Mouse (Mus musculus) right cerebral cortex, adult 2 months (tissue): ENCODE measurements around the gene Gm4792.

ENCODE experiments used
- DNase-seq, 2 experiments: peaks; one replicate each; pipeline ENCODE4 v3.0.0; 2021 to 2022; ENCODE audit warnings: low spot score in 2 of 2

Gm4792 gene

DNA sequence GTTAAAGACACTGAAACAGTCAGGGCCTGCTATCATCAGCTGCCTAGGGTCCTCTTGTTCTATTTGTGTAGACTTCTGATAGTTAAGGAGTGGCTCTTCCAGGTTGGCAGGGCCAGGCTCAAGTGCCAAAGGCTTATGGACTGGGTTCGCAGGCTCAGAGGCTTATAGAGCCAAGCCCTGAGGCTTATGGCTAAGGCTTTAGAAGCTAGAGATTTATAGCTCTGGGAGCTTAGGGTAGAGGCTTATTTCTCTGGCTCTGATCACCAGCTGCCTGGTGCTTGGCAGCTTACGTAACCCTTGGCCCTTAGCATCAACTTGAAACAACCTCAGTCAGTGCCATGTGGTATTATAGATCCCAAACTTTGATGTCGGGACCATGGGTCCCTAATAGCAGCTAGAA lies at the start of gene Gm4792:
Gene Gm4792, minus strand, starts transcription at position 233 of the 400 bp plus-strand sequence.
- no peak for DNase-seq

DNA sequence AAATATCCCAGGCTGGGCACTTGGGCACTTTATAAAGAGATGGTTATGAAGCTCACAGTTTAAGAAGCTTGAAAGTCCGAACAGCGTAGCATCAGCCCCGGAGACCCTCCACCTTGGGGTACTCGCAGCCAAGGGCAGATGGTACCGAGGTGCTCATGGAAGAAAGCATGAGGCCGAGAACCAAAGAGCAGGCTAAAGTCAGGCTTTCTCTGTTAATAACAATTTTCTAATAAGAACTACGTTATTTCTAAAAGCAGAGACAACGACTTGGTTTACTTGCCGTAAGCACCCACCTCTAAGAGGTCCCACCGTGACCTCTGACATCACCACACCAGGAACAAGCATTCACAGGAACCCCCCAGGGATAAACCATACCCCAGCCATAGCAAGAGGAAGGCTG lies 49.5 kb upstream of the Gm4792 start:
- no peak for DNase-seq

DNA sequence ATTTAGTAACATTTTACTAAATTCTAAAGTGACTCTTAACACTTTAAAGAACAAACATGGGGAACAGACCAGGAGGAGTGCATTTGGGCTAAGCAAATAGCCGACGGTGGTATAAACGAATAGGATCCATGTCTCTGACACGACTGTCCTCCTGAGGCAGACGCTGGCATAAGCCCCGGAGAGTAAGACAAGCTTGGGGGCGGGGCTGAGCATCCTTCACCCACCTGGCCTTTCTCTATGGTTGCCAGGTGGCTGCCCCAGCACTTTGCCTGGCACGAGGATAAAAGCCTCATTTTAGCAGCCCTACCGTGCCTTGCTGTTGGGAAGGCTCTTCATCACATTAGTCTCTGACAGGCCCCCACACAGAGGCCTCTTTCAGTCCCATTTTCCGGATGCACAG lies 48.8 kb upstream of the Gm4792 start:
- no peak for DNase-seq

DNA sequence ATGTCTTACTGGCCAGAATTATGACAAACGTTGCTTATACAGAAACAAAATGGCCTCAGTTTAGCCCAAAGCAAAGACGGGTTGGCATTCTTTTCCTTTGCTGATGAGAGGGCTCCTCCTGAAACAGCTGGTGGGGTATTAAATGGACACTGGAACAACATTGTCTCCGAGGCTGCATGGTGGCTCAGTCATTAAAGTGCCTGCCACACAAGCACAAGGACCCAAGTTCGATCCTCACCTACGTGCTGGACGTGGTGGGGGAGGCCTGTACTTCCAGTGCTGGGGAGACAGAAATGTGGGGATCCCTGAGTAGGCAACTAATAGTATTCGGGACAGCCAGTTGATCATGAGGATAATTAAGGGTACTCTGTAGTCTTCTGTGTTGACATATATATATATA lies 48.1 kb upstream of the Gm4792 start:
- no peak for DNase-seq

DNA sequence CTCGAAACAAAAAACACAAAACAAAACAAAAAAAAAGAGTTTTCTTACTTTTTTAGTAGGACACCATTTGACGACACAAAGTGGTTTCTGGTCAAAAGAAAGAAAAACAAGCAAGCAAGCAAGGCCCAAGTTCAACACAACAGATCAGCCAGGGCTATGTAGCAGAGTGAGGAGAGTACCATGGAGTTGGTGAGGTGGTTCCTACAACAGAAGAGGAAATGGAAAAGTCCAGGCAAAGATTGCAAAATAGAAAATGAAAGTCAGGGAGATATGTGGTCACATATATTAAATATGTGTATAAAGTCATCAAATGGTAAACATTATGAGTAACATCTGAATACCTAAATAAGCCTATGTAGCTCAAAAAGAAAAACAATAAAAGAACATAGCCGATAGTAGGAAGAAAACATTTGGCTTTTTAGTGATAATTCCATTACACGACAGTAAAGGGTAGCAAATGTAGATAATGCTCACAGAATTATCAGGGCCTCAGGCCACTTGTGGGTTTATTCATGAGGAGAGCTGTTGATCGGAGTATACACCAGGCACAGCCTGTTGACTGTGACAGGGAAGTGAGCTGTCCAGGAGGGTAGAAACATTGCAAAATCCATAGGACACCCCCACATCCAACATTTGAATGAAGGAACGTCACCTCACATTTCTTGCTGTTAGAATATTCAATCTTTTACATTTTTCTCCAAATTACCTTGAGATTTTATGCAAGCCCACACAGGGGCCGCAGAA lies 47.2 kb upstream of the Gm4792 start:
- no peak for DNase-seq

DNA sequence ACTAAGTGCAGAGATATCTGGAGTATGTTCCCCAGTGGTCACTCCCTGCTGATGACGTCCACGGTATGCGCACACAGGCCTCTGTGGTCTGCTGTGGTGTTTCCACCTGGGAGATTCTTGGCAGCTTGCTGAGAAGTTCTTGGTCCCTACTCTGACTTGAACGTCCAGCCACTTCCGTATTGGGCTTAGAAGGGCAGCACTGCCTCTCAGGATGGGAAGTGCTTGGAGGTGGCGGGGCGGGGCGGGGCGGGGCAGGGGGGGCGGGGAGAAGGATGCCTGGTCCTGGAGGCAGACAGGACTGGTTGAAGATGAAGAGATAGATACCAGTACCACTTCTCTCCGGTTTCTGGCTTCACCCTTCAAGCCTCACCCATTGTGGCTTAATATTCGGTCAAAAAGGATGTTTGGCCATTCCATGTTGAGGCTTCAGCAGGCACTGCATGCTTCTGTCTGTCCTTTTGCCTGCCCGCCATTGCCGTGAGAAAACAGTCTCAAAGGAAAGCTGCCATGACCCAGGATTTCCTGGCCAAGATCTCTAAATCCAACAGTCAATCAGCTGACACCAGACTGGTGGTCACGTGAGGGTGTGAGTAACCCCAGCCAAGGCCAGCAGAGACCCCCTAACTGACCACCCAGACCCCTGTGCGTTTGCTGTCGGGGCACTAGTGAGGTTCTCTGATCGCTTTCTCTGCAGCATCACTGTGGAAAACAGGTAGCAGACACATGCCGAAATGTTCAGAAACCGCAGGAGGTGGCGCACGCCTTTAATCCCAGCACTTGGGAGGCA lies 46.3 kb upstream of the Gm4792 start:
- DNase-seq: no peak

DNA sequence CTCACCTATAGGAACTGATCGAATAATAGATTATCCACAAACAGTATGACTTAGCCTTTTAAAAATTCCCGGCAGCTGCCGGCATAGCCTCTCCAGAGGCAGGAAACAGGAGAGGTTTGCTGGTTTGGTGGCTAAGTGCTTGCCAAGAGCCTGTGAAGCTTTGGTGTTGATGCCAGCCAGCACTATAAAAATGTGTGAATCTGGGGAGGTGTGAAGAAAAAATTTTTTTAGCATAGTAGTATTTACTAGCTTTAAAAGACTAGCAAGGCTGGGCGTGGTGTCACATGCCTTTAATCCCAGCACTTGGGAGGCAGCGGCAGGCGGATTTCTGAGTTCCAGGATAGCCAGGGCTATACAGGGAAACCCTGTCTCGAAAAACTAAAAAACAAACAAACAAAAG lies 45.1 kb upstream of the Gm4792 start:
- peak in 1 of 2 experiments; percentile 26 for DNase-seq

DNA sequence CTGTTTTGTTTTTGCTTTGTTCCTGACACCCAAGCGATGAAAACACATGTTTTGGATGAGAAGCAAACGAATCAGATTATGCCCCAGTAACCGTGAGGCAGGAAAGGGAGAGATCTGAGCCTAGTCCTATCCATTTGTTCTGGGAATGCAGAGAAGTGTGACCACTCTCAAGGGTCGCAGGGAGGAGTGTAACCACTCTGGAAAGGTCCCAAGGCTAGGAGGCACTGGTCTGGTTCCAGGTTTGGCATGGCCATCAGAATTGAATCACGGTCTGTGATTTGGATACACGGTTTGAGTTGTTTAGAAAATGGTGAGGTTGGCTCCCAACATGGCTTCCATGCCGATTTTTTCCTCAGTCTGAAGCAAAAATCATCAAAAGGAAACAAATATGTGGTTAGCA lies 43.8 kb upstream of the Gm4792 start:
- no peak for DNase-seq

DNA sequence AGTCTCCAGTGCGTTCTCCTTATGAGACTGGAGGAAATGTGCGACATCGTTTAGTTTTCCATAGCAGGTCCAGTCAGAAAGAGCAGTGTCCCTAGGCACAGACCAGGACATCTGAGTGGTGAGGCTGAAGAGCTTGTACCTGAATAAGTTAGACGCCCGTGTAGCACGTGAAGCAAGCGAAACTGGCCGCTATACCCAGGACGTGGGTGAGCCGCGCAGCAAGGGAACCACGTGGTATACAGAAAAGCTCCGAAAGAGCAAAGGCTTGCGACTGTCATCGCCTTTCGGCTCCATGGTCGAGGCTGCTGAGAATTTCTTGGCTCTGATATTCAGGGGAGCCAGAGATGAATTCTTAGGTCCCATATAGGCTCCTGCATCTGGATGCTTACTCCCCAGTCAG lies 43.0 kb upstream of the Gm4792 start:
- no peak for DNase-seq

DNA sequence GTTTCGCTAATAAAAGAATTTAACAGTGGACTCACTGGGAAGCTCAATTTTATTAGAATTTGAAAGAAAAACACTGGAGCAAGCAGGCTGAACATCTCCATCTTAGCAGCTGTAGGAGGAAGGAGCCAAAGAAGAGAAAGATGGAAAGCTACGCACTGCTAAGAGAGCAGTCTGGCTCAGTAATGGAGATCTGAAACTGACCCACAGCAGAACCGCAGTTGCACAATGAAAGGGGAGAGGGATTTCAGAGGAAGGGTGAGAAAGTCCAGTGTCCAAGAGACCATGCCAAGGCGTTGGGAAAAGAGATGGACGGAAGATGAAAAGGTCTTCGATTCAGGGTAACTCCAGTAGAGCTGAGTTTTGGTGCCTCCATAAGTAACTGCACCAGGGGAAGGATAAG lies 37.6 kb upstream of the Gm4792 start:
- no peak for DNase-seq

DNA sequence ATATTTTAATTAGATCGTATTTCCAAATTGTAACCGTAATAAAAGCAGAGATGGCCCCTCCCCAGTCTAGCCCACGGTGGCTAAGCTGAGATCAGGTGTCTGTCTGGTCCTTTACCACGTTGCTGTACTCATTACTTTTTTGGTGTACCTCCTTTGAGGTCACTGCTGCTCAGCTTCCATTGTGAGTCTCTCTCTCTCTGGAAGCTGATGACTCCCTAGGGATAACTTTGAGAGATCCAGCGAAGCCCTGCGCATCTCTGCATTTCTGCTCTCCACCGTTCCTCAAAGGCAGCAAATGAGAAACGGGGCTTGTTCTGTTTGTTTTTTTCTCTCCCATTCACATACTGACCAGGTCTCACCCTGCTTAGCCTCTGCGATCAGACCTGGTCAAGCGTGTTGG lies 36.5 kb upstream of the Gm4792 start:
- no peak for DNase-seq

DNA sequence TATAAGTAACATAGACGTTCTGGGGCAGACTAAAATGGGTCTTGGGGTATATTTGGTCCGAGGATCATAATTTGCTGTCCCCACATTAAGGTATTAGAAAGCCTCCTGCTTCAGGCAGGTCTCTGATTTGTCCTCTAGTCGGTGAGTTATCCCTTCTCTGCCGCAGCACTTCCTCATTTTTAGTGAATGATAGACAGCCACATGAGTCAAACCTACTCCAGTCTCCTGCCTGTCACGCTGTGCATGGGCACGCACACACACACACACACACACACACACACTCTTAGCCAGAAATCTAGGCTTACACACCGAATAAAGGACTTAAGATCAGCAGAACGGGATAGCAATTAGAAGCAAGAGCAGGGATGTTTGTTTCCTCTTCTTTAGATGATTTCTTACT lies 34.8 kb upstream of the Gm4792 start:
- DNase-seq: no peak

DNA sequence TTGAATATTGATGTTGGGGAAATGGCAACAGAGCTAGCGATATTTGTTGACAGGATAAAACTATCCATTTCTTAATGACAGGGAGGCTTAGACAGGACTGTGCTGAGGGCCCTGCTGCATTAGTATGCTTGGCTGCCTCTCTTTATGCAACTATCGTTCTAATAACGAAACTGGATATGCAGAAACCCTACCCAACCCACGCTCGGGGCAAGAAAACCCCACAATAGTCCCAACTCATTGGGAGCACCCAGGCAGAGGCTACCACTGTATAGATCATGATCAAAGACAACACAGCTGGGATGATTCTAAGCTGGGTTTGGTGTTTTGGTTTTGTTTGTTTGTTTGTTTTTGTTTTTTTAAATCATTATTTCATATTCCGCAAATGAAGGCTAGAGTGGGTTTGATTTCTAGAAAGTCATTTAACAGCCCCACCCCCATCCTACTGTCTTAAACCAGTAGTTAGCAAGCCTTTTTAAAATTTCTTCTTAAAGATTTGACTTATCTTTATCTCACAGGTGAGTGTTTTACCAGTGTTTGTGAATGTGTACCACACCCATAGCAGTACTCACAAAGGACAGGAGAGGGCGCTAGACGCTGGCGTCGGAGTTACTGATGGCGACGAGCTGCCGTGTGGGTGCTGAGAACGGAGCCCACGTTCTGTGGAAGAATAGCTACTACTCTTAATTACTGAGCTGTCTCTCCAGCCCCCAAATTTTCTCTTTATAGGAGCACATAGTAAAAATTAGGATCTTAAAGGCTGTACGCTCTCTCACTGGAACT lies 34.0 kb upstream of the Gm4792 start:
- DNase-seq: no peak

DNA sequence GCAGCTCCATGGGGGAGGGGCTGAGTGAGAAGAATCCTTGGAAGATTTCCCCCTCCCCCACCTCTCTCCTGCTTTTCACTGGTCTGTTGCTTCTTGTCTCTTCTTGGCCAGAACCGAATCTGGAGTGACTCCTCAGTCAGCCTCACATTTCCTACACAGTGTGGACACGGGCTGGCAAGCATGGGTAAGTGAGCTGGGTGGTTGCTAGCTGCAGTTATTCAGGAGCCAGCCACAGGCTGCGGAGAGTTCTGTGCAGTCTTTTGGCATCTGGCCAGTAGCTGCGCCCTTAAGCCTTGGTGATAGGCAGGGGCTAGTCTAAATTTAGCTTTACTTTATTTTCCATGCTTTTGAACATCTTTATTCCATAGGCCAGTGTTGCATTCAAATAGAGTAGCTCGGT lies 31.5 kb upstream of the Gm4792 start:
- no peak for DNase-seq

DNA sequence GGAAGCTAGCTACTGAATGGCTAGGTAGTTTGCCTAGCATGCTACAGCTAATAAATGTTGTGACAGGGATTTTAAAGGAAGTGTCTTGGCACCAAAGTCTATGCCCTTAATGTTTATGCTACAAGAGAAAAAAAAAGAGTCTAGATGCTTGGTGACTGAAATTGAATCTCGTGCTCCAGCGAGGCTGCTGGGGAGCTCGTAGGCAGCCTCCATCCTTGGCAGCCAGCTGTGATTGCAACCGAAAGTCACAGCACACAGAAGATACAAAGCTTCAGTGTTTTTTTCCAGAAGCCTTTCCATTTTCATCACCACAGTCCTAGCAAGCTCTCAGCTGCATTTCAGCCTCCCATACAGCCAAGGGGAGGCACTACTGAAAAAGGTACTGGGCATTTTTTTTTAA lies 20.1 kb upstream of the Gm4792 start:
- DNase-seq: peak in 1 of 2 experiments; percentile 20

DNA sequence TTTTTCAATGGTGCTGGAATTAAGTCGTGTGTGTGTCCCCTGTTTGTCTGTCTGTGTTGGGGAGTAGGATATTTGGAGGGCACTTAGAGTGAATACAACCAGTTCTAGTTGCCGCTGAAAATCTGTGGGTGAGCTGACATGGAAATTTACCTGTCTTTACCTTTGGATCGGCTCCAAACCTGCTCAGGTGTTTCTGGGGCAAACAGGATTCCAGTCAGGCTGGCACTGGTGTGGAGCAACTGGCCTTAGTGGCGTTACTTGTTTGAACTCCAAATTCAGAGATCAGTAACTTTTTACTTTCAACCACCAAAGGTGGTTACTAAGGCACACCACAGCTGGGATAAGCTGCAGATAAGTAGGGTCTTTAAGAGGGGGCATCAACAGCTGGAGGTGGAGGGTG lies 14.6 kb upstream of the Gm4792 start:
- DNase-seq: no peak

DNA sequence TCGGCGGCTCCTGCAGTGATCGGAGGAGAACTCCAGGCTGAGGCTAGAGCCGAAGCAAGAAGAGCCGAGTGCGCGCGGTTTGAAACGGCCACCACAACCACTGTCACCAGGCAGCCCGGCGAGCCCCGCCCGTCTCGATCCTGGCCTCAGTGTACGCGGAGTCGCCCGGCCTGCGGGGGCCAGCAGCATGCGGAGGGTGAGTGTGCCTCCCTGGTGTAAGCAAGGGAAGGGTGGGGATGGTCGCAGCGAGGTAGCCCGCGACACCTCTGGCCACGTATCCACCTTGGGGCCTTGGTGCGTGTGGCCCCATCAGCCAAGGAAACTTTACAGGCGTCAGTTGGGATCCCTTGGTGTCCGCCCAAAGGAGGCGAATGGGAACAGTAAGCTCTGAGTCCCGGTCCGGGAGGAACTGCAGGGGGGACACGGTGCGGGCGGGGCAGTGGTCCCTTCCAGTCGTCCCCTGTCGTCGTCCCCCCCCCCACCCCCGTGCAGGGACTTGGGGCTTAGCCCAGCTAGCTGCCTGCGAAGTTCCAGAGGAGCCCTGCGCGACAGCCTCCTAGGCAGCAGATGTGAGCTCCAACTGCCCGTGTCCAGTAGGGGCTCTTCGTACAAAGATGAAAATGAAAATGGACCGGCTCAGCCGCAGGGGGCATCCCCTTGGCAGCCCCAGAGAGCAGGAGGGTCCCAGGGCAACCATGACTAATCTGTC lies 13.7 kb upstream of the Gm4792 start:
- peak in 1 of 2 experiments; percentile 20 for DNase-seq

DNA sequence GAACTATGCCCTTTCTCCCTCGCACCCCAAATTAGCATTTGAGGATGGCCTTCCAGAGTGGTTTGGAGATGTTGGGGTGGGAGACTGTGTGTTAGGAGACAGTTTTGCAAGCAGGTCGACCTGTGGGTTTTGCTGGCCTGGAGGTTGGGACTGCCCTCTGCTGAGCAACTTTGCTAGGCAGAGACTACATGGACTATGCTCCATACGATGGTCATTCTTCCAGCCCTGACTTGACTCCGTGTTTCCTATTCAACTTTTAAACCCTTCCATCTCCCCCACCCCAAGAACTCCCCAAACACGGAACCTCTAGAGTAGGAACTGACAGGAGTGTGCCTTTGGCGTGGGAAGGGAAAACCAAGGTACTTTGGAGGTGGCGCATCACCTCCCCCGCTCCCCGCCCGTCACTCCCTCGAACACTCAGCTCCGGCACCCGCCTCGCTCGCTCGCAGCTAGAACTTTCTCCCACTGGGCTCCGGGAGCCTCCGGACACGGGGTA lies 13.1 kb upstream of the Gm4792 start, which contains the start of gene Tmcc3:
Gene Tmcc3, plus strand, starts transcription at position 439 of the 496 bp plus-strand sequence.
- DNase-seq: no peak

DNA sequence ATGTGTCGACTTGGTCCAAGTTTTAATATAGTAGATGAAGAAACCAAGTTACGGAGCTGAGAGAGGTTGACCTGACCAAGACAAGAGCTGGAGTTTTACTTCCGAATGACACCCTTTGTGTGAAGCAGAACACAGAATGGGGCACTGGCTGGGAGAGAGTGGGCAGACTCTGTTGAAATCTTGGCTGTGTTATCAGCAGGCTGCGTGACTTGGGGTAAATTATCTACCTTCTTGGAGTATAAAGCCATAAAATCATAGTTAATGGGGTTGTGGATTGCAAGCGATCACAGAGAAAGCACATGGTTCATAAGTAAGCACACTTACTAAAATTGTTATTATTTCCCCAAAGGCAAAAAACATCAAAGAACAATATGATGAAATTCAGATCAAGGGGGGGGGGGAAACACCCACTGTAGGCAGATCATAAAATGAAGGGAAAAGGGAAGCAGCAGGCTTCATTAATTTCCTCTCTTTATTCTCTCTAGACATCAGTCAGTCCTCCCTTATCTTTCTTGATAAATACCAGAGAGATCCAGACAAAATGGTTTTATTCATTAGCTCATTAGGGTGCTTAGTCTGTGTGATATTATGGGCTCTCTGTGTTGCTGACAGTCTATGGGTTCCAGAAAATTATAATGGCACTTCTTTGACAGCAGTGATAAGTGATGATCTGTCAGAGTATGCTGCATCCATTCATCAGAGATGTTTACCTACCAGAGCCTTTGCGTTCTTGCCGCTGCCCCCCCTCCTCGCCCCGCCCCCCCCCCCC lies 12.2 kb upstream of the Gm4792 start:
- no peak for DNase-seq

DNA sequence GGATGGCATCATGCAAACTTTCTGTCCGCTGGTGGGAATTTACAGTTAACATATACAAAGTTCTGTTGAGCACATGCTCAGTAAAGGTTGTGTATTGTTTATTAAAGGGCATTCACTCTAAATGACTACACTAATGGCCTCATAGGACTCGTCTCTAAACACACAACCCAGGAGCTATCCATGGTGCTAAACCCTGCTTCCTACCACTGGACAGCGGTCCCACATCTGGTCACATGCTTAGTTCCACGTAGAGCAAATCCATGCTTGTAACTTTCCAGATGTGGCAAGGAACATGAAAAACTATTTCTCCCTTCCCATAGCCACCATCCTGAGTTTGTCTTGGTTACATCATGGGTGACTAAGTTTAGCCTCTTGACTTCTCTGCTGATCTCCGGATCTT lies 7.0 kb upstream of the Gm4792 start:
- no peak for DNase-seq
